Mouse (Mus musculus) spleen, postnatal 4 days (tissue): ENCODE measurements at regions not wholly inside any gene's neighbourhood (a gene's known extent, or its start where the extent isn't known, plus 50 kb on each side); places are given as distances from the start of the nearest gene placed in this dataset.

Experiments used
- DNase-seq, 2 experiments: peaks; one replicate each; pipeline ENCODE4 v3.0.0; 2022; ENCODE audit warnings: low spot score in 2 of 2

DNA sequence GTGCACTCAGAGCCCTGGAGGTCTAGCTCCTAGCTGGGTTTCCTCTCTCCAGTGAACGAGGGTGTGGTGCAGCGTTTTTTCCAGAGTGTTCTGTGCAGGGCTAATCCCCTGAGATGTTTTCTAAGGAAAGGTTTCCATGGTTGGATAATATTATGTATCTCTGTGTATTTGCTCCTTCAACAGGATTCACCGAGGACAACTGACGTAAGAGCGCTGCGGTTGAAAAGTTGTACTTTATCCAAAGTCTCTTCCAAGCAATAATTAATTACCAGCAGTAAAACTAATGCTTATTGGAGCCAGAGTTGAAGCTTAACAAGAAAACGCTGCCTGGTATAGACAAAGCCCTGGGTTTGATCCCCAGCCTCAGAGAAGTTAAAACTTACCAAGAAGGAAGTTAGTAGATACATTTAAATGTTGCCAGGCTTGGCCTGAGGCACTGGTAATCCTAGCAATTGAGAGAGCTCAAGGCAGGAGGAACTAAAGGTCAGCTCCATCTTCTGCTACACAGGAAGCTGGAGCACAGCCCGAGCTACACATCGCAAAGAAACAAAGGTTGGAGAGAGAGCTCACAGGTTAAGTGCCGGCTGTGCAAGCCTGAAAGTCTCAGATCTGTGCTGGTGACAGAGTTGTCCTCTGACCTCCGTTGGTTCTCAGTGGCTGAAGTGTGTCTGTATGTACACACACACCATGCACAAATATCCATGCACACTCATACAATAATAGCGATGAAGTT, 51.2 kb upstream of the Rap1b start:
- DNase-seq: no peak

GRCm38 (mm10) chr10:117897766-117898165, 51.9 kb upstream of the Rap1b start:
- DNase-seq: no peak

GRCm38 (mm10) chr10:117898391-117898790, 52.6 kb upstream of the Rap1b start:
- DNase-seq: no peak

DNA sequence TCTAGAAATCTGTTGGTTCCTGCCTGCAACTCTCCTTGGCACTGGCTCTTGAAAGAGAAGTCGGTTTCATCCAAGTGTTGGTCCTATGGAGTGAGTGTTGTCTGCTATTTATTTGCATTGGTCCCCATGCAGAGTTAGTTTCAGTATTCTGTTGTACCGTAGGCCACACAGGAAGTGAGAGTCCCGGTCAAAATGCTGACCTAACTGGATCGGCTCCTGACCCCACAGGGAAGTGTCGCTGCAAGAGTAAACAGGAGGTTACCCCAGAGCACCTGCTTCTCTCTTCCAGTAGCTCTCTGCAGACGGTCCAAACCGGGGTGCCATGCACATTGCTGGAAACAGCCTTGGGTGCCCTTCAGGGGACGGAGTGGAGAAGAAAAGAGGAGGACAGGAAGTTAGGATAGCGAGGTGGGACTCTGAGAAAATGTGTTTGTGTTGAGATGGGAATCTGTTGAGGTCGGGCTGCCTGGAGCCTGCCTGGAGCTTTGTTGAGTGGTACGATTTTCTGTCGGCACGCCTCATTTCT, 53.6 kb upstream of the Rap1b start:
- no peak for DNase-seq

- DNase-seq: no peak
These were observed 59.9 kb upstream of the Rap1b start for GRCm38 (mm10) chr10:117905666-117906266.

- DNase-seq: no peak
These were observed 60.5 kb upstream of the Rap1b start for GRCm38 (mm10) chr10:117906267-117906811.

GRCm38 (mm10) chr10:117908079-117908675, 62.3 kb upstream of the Rap1b start:
- DNase-seq: no peak

- DNase-seq: no peak
These were observed 63.3 kb upstream of the Rap1b start for GRCm38 (mm10) chr10:117909155-117909554.

GRCm38 (mm10) chr10:117909811-117910239, 64.0 kb upstream of the Rap1b start:
- DNase-seq: no peak

DNA sequence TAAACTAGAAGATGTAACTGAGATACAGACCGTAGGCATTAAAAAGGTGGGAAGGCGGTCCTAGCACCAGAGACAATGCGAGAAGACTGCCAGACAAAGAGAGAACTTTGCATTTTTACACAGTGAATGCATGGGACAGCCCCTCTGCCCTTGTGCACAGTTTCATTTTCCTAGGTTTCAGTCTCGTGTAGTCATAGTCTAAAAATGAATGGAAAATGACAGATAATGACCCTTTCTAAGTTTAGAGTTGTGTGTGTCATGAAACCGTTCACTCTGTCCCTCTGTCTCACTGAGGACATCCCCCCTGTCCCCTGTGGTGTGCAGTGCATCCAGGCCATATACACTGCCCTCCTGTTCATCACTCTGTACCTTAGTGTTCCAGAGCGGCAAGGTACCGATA, 64.6 kb upstream of the Rap1b start:
- DNase-seq: no peak

- no peak for DNase-seq
These were observed 69.3 kb upstream of the Rap1b start for GRCm38 (mm10) chr10:117915011-117915735.

GRCm38 (mm10) chr10:117916280-117916679, 70.4 kb upstream of the Rap1b start:
- no peak for DNase-seq

DNA sequence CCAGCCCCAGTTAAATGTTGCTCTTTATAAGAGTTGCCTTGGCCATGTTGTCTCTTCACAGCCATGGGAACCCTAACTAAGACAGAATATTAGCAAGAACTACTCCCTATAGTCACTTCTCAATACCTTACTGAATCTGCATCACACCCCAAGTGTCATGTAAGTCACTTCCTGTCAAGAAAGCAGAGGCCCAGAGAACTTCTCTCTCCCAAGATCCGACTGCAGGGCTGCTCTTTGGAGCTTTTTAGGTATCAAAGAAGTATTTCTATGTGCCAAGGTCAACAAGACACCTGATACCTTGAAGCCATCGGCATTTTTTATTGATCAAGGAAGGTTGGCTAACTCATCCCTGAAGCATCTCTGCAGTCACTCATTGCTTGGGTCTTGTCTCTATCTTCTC, 72.0 kb upstream of the Rap1b start:
- DNase-seq: no peak

- no peak for DNase-seq
These were observed 72.8 kb upstream of the Rap1b start for GRCm38 (mm10) chr10:117918616-117919015.

GRCm38 (mm10) chr10:117919186-117919941, 73.5 kb upstream of the Rap1b start:
- DNase-seq: no peak

- DNase-seq: no peak
These were observed 79.4 kb upstream of the Rap1b start for GRCm38 (mm10) chr10:117925186-117925585.

DNA sequence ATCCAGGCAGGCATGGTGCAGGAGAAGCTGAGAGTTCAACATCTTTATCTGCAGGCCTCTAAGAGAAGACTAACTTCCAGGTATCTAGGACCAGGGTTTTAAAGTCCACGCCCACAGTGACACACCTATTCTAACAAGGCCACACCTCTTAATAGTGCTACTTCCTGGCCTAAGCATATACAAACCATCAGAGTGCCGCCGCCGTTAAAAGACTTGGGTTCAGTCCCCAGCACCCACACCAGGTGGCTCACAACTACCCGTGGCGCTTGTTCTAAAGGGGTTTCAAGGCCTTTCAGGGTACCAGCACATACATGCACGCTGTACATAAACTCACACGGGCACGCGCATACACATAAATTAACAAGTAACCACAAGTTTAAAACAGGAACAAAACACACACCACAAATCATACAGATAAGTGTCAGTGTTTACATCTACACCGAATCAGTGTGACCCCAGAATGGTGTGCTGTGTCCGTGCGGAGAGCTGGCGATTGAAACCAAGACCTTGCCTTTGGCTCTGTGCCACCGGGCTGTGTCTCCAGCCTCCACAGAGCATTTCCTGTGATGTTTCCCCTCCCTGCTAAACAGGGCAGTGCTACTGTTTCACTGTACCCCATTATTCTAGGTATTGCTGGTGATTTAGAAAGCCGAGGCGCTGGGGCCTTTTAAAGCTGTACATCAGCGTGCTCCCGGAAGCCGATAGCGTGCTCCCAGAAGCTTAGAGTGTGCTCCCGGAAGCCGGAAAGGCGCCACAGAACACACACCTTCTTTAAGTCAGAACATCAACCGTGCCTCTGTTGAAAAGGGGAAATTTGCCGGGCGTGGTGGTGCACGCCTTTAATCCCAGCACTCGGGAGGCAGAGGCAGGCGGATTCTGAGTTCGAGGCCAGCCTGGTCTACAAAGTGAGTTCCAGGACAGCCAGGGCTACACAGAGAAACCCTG, 80.0 kb upstream of the Rap1b start:
- DNase-seq: no peak

GRCm38 (mm10) chr10:117928998-117929397, 83.2 kb upstream of the Rap1b start:
- DNase-seq: no peak

DNA sequence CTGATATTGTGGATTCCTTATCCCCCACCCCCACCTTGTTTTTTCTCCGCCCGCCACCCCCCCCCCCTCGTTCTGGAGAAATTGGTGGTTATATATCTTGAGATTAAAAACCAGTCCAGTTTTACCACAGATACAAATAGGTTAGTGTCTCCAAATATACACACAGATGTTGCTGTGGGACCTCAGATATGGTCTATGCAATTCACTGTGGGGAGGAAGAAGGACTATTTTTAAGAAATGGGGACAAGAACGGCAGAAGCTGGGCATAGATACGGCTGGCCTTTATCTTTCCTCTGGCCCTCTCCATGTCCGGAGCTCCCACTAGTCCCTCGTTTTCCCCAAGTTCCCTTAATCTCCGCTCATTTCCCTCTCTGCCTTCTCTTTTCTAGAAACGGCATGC, 89.0 kb upstream of the Rap1b start:
- DNase-seq: no peak

DNA sequence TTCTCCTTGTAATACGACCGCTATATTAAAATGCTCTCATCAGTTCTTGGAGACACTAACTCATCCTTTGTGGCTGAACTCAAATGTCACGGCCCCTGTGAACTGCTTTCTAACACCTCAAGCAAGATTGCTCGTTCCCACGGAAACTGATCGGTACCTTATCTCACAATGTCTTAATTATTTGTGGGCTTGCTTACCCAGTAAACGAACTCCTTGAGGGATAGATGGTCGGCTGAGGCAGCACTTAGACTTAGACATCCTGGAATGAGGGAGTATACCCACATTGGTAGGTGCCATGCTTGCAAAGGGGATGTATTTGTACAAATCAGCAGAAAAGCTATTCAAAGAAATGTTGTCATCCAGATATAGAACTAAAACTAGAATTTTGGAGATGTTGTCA, 92.9 kb upstream of the Rap1b start:
- DNase-seq: no peak
